Mouse (Mus musculus): ENCODE measurements around the gene 9130019O22Rik. TPM values are rescaled to one million over a fixed set of nuclear protein-coding genes. Genes with fewer than 3 reads are reported as not detected.
"Not testable (repeated sequence)": the region's sequence is repeated elsewhere in the genome, so short reads cannot be mapped to it uniquely, and the experiment has no call there.

The 9130019O22Rik gene
- polyA plus RNA-seq, 1 experiment from 2014 or later = 5.8 TPM

- no peaks in the 10 kb centered on the region for H3K27me3 ChIP-seq (ENCODE audit: low read depth, poor library complexity, severe bottlenecking)
- H3K9me3 ChIP-seq (replicated peaks) = no peaks in the 10 kb centered on the region
- H3K4me3 ChIP-seq = peak overlapping the region; percentile 95; the same call in 1 of the 2 replicates
- 95% methylated on average over 38 of the region's 38 CpGs for WGBS
- H3K4me1 ChIP-seq = peaks cover 31% of the 10 kb centered on the region
- no peak overlapping the region for H3K27ac ChIP-seq (replicated peaks)
- DNase-seq (ENCODE audit: low spot score) = no peak
- peaks cover 35% of the 10 kb centered on the region for H3K36me3 ChIP-seq
Measured at GRCm38 (mm10) chr7:127343351-127344019, 43.5 kb downstream of the 9130019O22Rik start.

GRCm38 (mm10) chr7:127342888-127343287, 44.1 kb downstream of the 9130019O22Rik start:
- Histone ChIP-seq H3K27me3 (ENCODE audit: low read depth, poor library complexity, severe bottlenecking) (no peaks in the 10 kb centered on the region), H3K36me3 (peaks cover 35% of the 10 kb centered on the region), H3K4me3 (peak overlapping the region; percentile 15; the same call in 1 of the 2 replicates), H3K4me1 (peaks cover 31% of the 10 kb centered on the region), H3K27ac (replicated peaks) (no peak overlapping the region), H3K9me3 (replicated peaks) (no peaks in the 10 kb centered on the region)
- WGBS = 94% methylated on average over 7 of the region's 7 CpGs
- DNase-seq (ENCODE audit: low spot score) = no peak

GRCm38 (mm10) chr7:127342332-127342731, 44.6 kb downstream of the 9130019O22Rik start:
- Histone ChIP-seq H3K36me3 (peaks cover 35% of the 10 kb centered on the region), H3K27ac (replicated peaks) (no peak overlapping the region), H3K4me1 (peaks cover 31% of the 10 kb centered on the region), H3K4me3 (no peak overlapping the region), H3K9me3 (replicated peaks) (no peaks in the 10 kb centered on the region), H3K27me3 (ENCODE audit: low read depth, poor library complexity, severe bottlenecking) (no peaks in the 10 kb centered on the region)
- DNase-seq (ENCODE audit: low spot score) = no peak
- WGBS = 71% methylated on average over 4 of the region's 4 CpGs

GRCm38 (mm10) chr7:127341861-127342260, 45.1 kb downstream of the 9130019O22Rik start:
- Histone ChIP-seq H3K4me1 (peaks cover 26% of the 10 kb centered on the region), H3K36me3 (peaks cover 35% of the 10 kb centered on the region)
- H3K9me3 ChIP-seq (replicated peaks); H3K27ac ChIP-seq (replicated peaks); H3K4me3 ChIP-seq; DNase-seq (ENCODE audit: low spot score); H3K27me3 ChIP-seq (ENCODE audit: low read depth, poor library complexity, severe bottlenecking): not testable (repeated sequence)
- 85% methylated on average over 6 of the region's 6 CpGs for WGBS

- no peak for DNase-seq (ENCODE audit: low spot score)
- Histone ChIP-seq H3K36me3 (peaks cover 35% of the 10 kb centered on the region), H3K27me3 (ENCODE audit: low read depth, poor library complexity, severe bottlenecking) (no peaks in the 10 kb centered on the region), H3K27ac (replicated peaks) (no peak overlapping the region), H3K4me1 (peaks cover 21% of the 10 kb centered on the region), H3K4me3 (no peak overlapping the region), H3K9me3 (replicated peaks) (no peaks in the 10 kb centered on the region)
- whole genome bisulfite sequencing = 97% methylated on average over 8 of the region's 8 CpGs
Measured at GRCm38 (mm10) chr7:127341356-127341755, 45.6 kb downstream of the 9130019O22Rik start.

GRCm38 (mm10) chr7:127337636-127338035, 49.3 kb downstream of the 9130019O22Rik start:
- H3K9me3 ChIP-seq (replicated peaks) = no peaks in the 10 kb centered on the region
- WGBS = 78% methylated on average over 4 of the region's 4 CpGs
- peaks cover 17% of the 10 kb centered on the region for H3K36me3 ChIP-seq

GRCm38 (mm10) chr7:127335604-127336003, 51.4 kb downstream of the 9130019O22Rik start:
- DNase-seq (ENCODE audit: low spot score) = no peak
- H3K4me3 ChIP-seq = no peak overlapping the region
- H3K36me3 ChIP-seq = no peaks in the 10 kb centered on the region
- WGBS = 95% methylated on average over 4 of the region's 4 CpGs
- no peaks in the 10 kb centered on the region for H3K9me3 ChIP-seq (replicated peaks)
- H3K27me3 ChIP-seq (ENCODE audit: low read depth, poor library complexity, severe bottlenecking) = no peaks in the 10 kb centered on the region
- H3K4me1 ChIP-seq = no peaks in the 10 kb centered on the region
- H3K27ac ChIP-seq (replicated peaks) = no peak overlapping the region

More at GRCm38 (mm10) chr7:127337636-127338035, 49.3 kb downstream of the 9130019O22Rik start:
- DNase-seq (ENCODE audit: low spot score) = no peak
- H3K27ac ChIP-seq (replicated peaks) = no peak overlapping the region
- no peak overlapping the region for H3K4me3 ChIP-seq
- no peaks in the 10 kb centered on the region for H3K4me1 ChIP-seq
- H3K27me3 ChIP-seq (ENCODE audit: low read depth, poor library complexity, severe bottlenecking) = no peaks in the 10 kb centered on the region

GRCm38 (mm10) chr7:127333240-127333639, 53.7 kb downstream of the 9130019O22Rik start:
- H3K4me3 ChIP-seq = no peak overlapping the region
- no peaks in the 10 kb centered on the region for H3K36me3 ChIP-seq
- no peak for DNase-seq (ENCODE audit: low spot score)
- H3K9me3 ChIP-seq (replicated peaks) = no peaks in the 10 kb centered on the region
- H3K27me3 ChIP-seq (ENCODE audit: low read depth, poor library complexity, severe bottlenecking) = no peaks in the 10 kb centered on the region
- H3K4me1 ChIP-seq = no peaks in the 10 kb centered on the region
- WGBS = 85% methylated on average over 6 of the region's 6 CpGs
- H3K27ac ChIP-seq (replicated peaks) = no peak overlapping the region

Other genes with a start within 250 kb of the 9130019O22Rik start
- gene Spn, start 249.3 kb downstream of the 9130019O22Rik start, polyA plus RNA-seq (2016; fragmentation: Nextera tagmentation; extraction: Ambion mirVana) = 0.09 and 0.10 TPM in 2 replicates
- gene Cd2bp2, start 191.1 kb downstream of the 9130019O22Rik start, polyA plus RNA-seq (2016; fragmentation: Nextera tagmentation; extraction: Ambion mirVana) = 94.3 and 109 TPM in 2 replicates
- gene Tbc1d10b, start 178.7 kb downstream of the 9130019O22Rik start, polyA plus RNA-seq (2016; fragmentation: Nextera tagmentation; extraction: Ambion mirVana) = 22.7 and 29.4 TPM in 2 replicates
- gene Mylpf, start 178.3 kb downstream of the 9130019O22Rik start, polyA plus RNA-seq (2016; fragmentation: Nextera tagmentation; extraction: Ambion mirVana) = 12.6 and 16.5 TPM in 2 replicates
- gene Zfp553, start 154.1 kb downstream of the 9130019O22Rik start, polyA plus RNA-seq (2016; fragmentation: Nextera tagmentation; extraction: Ambion mirVana) = 75.4 and 78.6 TPM in 2 replicates
- 31.8 and 32.7 TPM in 2 replicates for gene Sept1, start 154.0 kb downstream of the 9130019O22Rik start, polyA plus RNA-seq (2016; fragmentation: Nextera tagmentation; extraction: Ambion mirVana)
- 59.4 TPM in 2 replicates for gene Zfp771, start 142.9 kb downstream of the 9130019O22Rik start, polyA plus RNA-seq (2016; fragmentation: Nextera tagmentation; extraction: Ambion mirVana)
- gene Dctpp1, start 126.5 kb downstream of the 9130019O22Rik start, polyA plus RNA-seq (2016; fragmentation: Nextera tagmentation; extraction: Ambion mirVana) = 289 and 345 TPM in 2 replicates
- 71.2 and 76.9 TPM in 2 replicates for gene Sephs2, start 113.1 kb downstream of the 9130019O22Rik start, polyA plus RNA-seq (2016; fragmentation: Nextera tagmentation; extraction: Ambion mirVana)
- 0.72 and 0.77 TPM in 2 replicates for gene Itgal, start 90.9 kb downstream of the 9130019O22Rik start, polyA plus RNA-seq (2016; fragmentation: Nextera tagmentation; extraction: Ambion mirVana)
- 19.7 and 20.6 TPM in 2 replicates for gene Zfp768, start 41.6 kb downstream of the 9130019O22Rik start, polyA plus RNA-seq (2016; fragmentation: Nextera tagmentation; extraction: Ambion mirVana)
- 8.6 and 9.1 TPM in 2 replicates for gene Zfp747, start 11.1 kb downstream of the 9130019O22Rik start, polyA plus RNA-seq (2016; fragmentation: Nextera tagmentation; extraction: Ambion mirVana)
- 5.4 and 6.3 TPM in 2 replicates for gene E430018J23Rik, start 6.5 kb upstream of the 9130019O22Rik start, polyA plus RNA-seq (2016; fragmentation: Nextera tagmentation; extraction: Ambion mirVana)
- gene Zfp764, start 19.7 kb upstream of the 9130019O22Rik start, polyA plus RNA-seq (2016; fragmentation: Nextera tagmentation; extraction: Ambion mirVana) = 6.9 and 8.0 TPM in 2 replicates
- gene Zfp688, start 34.9 kb upstream of the 9130019O22Rik start, polyA plus RNA-seq (2016; fragmentation: Nextera tagmentation; extraction: Ambion mirVana) = 34.4 and 35.2 TPM in 2 replicates
- gene Zfp689, start 62.0 kb upstream of the 9130019O22Rik start, polyA plus RNA-seq (2016; fragmentation: Nextera tagmentation; extraction: Ambion mirVana) = 13.9 and 16.4 TPM in 2 replicates
- gene Prr14, start 72.4 kb upstream of the 9130019O22Rik start, polyA plus RNA-seq (2016; fragmentation: Nextera tagmentation; extraction: Ambion mirVana) = 56.0 and 59.6 TPM in 2 replicates
- gene Fbrs, start 92.0 kb upstream of the 9130019O22Rik start, polyA plus RNA-seq (2016; fragmentation: Nextera tagmentation; extraction: Ambion mirVana) = 8.6 and 9.6 TPM in 2 replicates
- gene Srcap, start 124.8 kb upstream of the 9130019O22Rik start, polyA plus RNA-seq (2016; fragmentation: Nextera tagmentation; extraction: Ambion mirVana) = 52.6 and 56.1 TPM in 2 replicates
- gene Gm42715, start 132.4 kb upstream of the 9130019O22Rik start, polyA plus RNA-seq (2016; fragmentation: Nextera tagmentation; extraction: Ambion mirVana) = 14.3 and 18.8 TPM in 2 replicates
- gene Tmem265, start 174.2 kb upstream of the 9130019O22Rik start, polyA plus RNA-seq (2016; fragmentation: Nextera tagmentation; extraction: Ambion mirVana) = 7.2 and 8.2 TPM in 2 replicates
- 46.9 and 48.3 TPM in 2 replicates for gene Phkg2, start 186.2 kb upstream of the 9130019O22Rik start, polyA plus RNA-seq (2016; fragmentation: Nextera tagmentation; extraction: Ambion mirVana)
- gene Ccdc189, start 201.4 kb upstream of the 9130019O22Rik start, polyA plus RNA-seq (2016; fragmentation: Nextera tagmentation; extraction: Ambion mirVana) = 14.4 and 16.9 TPM in 2 replicates
- 56.7 and 59.6 TPM in 2 replicates for gene Rnf40, start 201.6 kb upstream of the 9130019O22Rik start, polyA plus RNA-seq (2016; fragmentation: Nextera tagmentation; extraction: Ambion mirVana)
- gene Zfp629, start 228.6 kb upstream of the 9130019O22Rik start, polyA plus RNA-seq (2016; fragmentation: Nextera tagmentation; extraction: Ambion mirVana) = 32.2 and 37.1 TPM in 2 replicates

Data from midbrain, embryonic 10.5 days (tissue).